Mouse (Mus musculus) stomach, embryonic 14.5 days (tissue): ENCODE data around the gene Pold2. TPM values are rescaled to one million over a fixed set of nuclear protein-coding genes. Genes with fewer than 3 reads are reported as not detected.

Experiments used
- ATAC-seq: fragments of 200-750 bp; cut with Nextera tagmentation; 2 replicates; pipeline ENCODE4 v1.8.0; 2017; ENCODE audit warnings: low read depth, moderate TSS enrichment; ENCODE audit not compliant: insufficient number of reproducible peaks, insufficient read depth, low FRiP score
- H3K27ac ChIP-seq: fragments of 300-500 bp; sonication (generic); 2 replicates; pipeline ENCODE4 v1.5.1; 2014; ENCODE audit warnings: mild to moderate bottlenecking, low read length, moderate library complexity, mixed read lengths
- H3K27me3 ChIP-seq: fragments of 300-500 bp; sonication (generic); 2 replicates; pipeline ENCODE4 v1.6.1; 2014; ENCODE audit warnings: low read length, control low read depth, mixed read lengths; ENCODE audit not compliant: control insufficient read depth, insufficient read depth
- H3K36me3 ChIP-seq: fragments of 300-500 bp; sonication (generic); 2 replicates; pipeline ENCODE4 v1.6.1; 2014; ENCODE audit warnings: mild to moderate bottlenecking, control low read depth, low read length, moderate library complexity, mixed read lengths; ENCODE audit not compliant: control insufficient read depth, insufficient read depth
- H3K4me1 ChIP-seq: fragments of 300-500 bp; sonication (generic); 2 replicates; pipeline ENCODE4 v1.6.1; 2014; ENCODE audit warnings: low read length, control low read depth, mixed read lengths; ENCODE audit not compliant: control insufficient read depth, insufficient read depth
- H3K4me2 ChIP-seq: fragments of 300-500 bp; sonication (generic); replicated peaks from 2 replicates; pipeline ENCODE4 v1.6.1; 2014; ENCODE audit warnings: low read depth, low read length, control low read depth
- H3K4me3 ChIP-seq: fragments of 300-500 bp; sonication (generic); 2 replicates; pipeline ENCODE4 v1.5.1; 2014; ENCODE audit warnings: low read depth, low read length, control low read depth
- H3K9ac ChIP-seq: fragments of 300-500 bp; sonication (generic); replicated peaks from 2 replicates; pipeline ENCODE4 v1.6.1; 2014; ENCODE audit warnings: low read depth, mild to moderate bottlenecking, control low read depth, low read length, moderate library complexity, mixed read lengths
- H3K9me3 ChIP-seq: fragments of 300-500 bp; sonication (generic); 2 replicates; pipeline ENCODE4 v1.6.1; 2016; ENCODE audit warnings: low read depth, low read length, control low read depth; ENCODE audit not compliant: control insufficient read depth
- WGBS: fragments of 180-500 bp; shearing (Covaris S2); extraction: QIAGEN DNeasy Blood & Tissue Kit; methylation state at CpG from one replicate; pipeline ENCODE4 v1.1.7; 2014; 5-methylcytosine and 5-hydroxymethylcytosine counted together
- polyA plus RNA-seq: library from polyadenylated mRNA; unstranded; fragments of >200 nt; fragmentation: Nextera tagmentation; extraction: Ambion mirVana; gene quantifications from 2 replicates; pipeline ENCODE4 v1.2.1, GENCODE M21; 2014

Pold2 gene
- polyA plus RNA-seq, 1 experiment from 2014 or later, result 112 TPM

GRCm38 (mm10) chr11:5877421-5877820 lies 671 bp downstream of the Pold2 start:
- ATAC-seq, result no peak
- H3K36me3 ChIP-seq, result peaks cover 29% of the 10 kb centered on the region; the same call in 1 of the 2 replicates
- no peaks in the 10 kb centered on the region for H3K9me3 ChIP-seq
- H3K9ac ChIP-seq, result peak overlapping the region; percentile 58
- peaks cover 13% of the 10 kb centered on the region for H3K4me1 ChIP-seq
- peak overlapping the region; percentile 53 for H3K4me3 ChIP-seq
- WGBS, result 4% methylated on average over 5 of the region's 5 CpGs
- H3K4me2 ChIP-seq, result peak overlapping the region; percentile 75
- no peaks in the 10 kb centered on the region for H3K27me3 ChIP-seq
- no peak overlapping the region for H3K27ac ChIP-seq

- H3K4me3 ChIP-seq, result no peak overlapping the region
- H3K9ac ChIP-seq, result no peak overlapping the region
- WGBS, result 94% methylated on average over 9 of the region's 9 CpGs
- ATAC-seq, result no peak
- peaks cover 8% of the 10 kb centered on the region for H3K4me1 ChIP-seq
- no peaks in the 10 kb centered on the region for H3K9me3 ChIP-seq
- H3K27me3 ChIP-seq, result no peaks in the 10 kb centered on the region
- no peak overlapping the region for H3K27ac ChIP-seq
- H3K36me3 ChIP-seq, result peaks cover 54% of the 10 kb centered on the region
- no peak overlapping the region for H3K4me2 ChIP-seq
Observed at GRCm38 (mm10) chr11:5873192-5873591, 4.9 kb downstream of the Pold2 start.

- H3K27ac ChIP-seq, result no peak overlapping the region
- H3K9me3 ChIP-seq, result no peaks in the 10 kb centered on the region
- H3K9ac ChIP-seq, result no peak overlapping the region
- H3K4me3 ChIP-seq, result no peak overlapping the region
- H3K4me2 ChIP-seq, result no peak overlapping the region
- H3K27me3 ChIP-seq, result no peaks in the 10 kb centered on the region
- peaks cover 8% of the 10 kb centered on the region for H3K4me1 ChIP-seq
- WGBS, result 92% methylated on average over 11 of the region's 11 CpGs
- no peak for ATAC-seq
- peaks cover 54% of the 10 kb centered on the region for H3K36me3 ChIP-seq
Observed at GRCm38 (mm10) chr11:5872707-5873106, 5.4 kb downstream of the Pold2 start.

- no peaks in the 10 kb centered on the region for H3K9me3 ChIP-seq
- peaks cover 56% of the 10 kb centered on the region for H3K36me3 ChIP-seq
- H3K9ac ChIP-seq, result no peak overlapping the region
- H3K4me2 ChIP-seq, result no peak overlapping the region
- H3K27me3 ChIP-seq, result no peaks in the 10 kb centered on the region
- no peak overlapping the region for H3K27ac ChIP-seq
- WGBS, result 90% methylated on average over 16 of the region's 16 CpGs
- ATAC-seq, result no peak
- H3K4me1 ChIP-seq, result no peaks in the 10 kb centered on the region
- H3K4me3 ChIP-seq, result no peak overlapping the region
Observed at GRCm38 (mm10) chr11:5870069-5870468, 8.0 kb downstream of the Pold2 start.

- Histone ChIP-seq H3K4me2 (no peak overlapping the region), H3K4me3 (no peak overlapping the region), H3K36me3 (peaks cover 54% of the 10 kb centered on the region), H3K9ac (no peak overlapping the region), H3K4me1 (no peaks in the 10 kb centered on the region), H3K27me3 (no peaks in the 10 kb centered on the region), H3K9me3 (no peaks in the 10 kb centered on the region), H3K27ac (no peak overlapping the region)
- ATAC-seq, result no peak
- 92% methylated on average over 16 of the region's 16 CpGs for WGBS
Observed at GRCm38 (mm10) chr11:5869331-5869730, 8.8 kb downstream of the Pold2 start.

GRCm38 (mm10) chr11:5868324-5868723 lies 9.8 kb downstream of the Pold2 start:
- H3K9ac ChIP-seq, result no peak overlapping the region
- H3K27ac ChIP-seq, result no peak overlapping the region
- no peak for ATAC-seq
- H3K4me3 ChIP-seq, result no peak overlapping the region
- no peaks in the 10 kb centered on the region for H3K9me3 ChIP-seq
- no peaks in the 10 kb centered on the region for H3K4me1 ChIP-seq
- no peak overlapping the region for H3K4me2 ChIP-seq
- H3K36me3 ChIP-seq, result peaks cover 44% of the 10 kb centered on the region
- 92% methylated on average over 12 of the region's 12 CpGs for WGBS
- no peaks in the 10 kb centered on the region for H3K27me3 ChIP-seq

GRCm38 (mm10) chr11:5867196-5867595 lies 10.9 kb downstream of the Pold2 start:
- H3K27ac ChIP-seq, result no peak overlapping the region
- H3K27me3 ChIP-seq, result no peaks in the 10 kb centered on the region
- no peaks in the 10 kb centered on the region for H3K9me3 ChIP-seq
- H3K4me1 ChIP-seq, result peaks cover 2% of the 10 kb centered on the region; the same call in 1 of the 2 replicates
- no peak overlapping the region for H3K4me2 ChIP-seq
- H3K4me3 ChIP-seq, result no peak overlapping the region
- peaks cover 33% of the 10 kb centered on the region for H3K36me3 ChIP-seq
- no peak overlapping the region for H3K9ac ChIP-seq
- ATAC-seq, result no peak
- WGBS, result 85% methylated on average over 2 of the region's 2 CpGs

GRCm38 (mm10) chr11:5862394-5863105 lies 15.5 kb downstream of the Pold2 start:
- no peaks in the 10 kb centered on the region for H3K9me3 ChIP-seq
- 13% methylated on average over 15 of the region's 15 CpGs for WGBS
- H3K4me1 ChIP-seq, result peaks cover 10% of the 10 kb centered on the region; the same call in 1 of the 2 replicates
- peak overlapping the region; percentile 37 for H3K4me3 ChIP-seq
- H3K9ac ChIP-seq, result peak overlapping the region; percentile 36; the same call in 1 of the 2 replicates
- ATAC-seq, result no peak
- H3K27ac ChIP-seq, result no peak overlapping the region; the same call in 1 of the 2 replicates
- peaks cover 9% of the 10 kb centered on the region; the same call in 1 of the 2 replicates for H3K36me3 ChIP-seq
- peak overlapping the region; percentile 54 for H3K4me2 ChIP-seq
- no peaks in the 10 kb centered on the region for H3K27me3 ChIP-seq
